Mouse (Mus musculus) CD4-positive helper T cell, adult 2 months (primary cell): Measurements from ENCODE around the gene Olfr832.
"Not testable (repeated sequence)": the region's sequence is repeated elsewhere in the genome, so short reads cannot be mapped to it uniquely, and the experiment has no call there.

Experiments
- DNase-seq: peaks from one replicate; pipeline ENCODE4 v3.0.0-alpha.2; 2012; ENCODE audit warnings: low read depth, missing footprints, low spot score

Gene Olfr832

GRCm38 (mm10) chr9:18936822-18937221, at the start of gene Olfr832:
TSS of gene Olfr832 (plus strand) at chr9:18937122.
- DNase-seq = not testable (repeated sequence)

GRCm38 (mm10) chr9:18907699-18908098, 29.2 kb upstream of the Olfr832 start:
- not testable (repeated sequence) for DNase-seq

- not testable (repeated sequence) for DNase-seq
Observed at GRCm38 (mm10) chr9:18927921-18928320, 9.0 kb upstream of the Olfr832 start.

- no peak for DNase-seq
Observed at GRCm38 (mm10) chr9:18962021-18962420, 25.1 kb downstream of the Olfr832 start.

- no peak for DNase-seq
Observed at GRCm38 (mm10) chr9:18987690-18988089, 50.8 kb downstream of the Olfr832 start, which contains the start of gene Olfr834. TSS of gene Olfr834 (plus strand) at chr9:18987990.
